Mouse (Mus musculus): ENCODE measurements around the gene Tenm2.

DNA sequence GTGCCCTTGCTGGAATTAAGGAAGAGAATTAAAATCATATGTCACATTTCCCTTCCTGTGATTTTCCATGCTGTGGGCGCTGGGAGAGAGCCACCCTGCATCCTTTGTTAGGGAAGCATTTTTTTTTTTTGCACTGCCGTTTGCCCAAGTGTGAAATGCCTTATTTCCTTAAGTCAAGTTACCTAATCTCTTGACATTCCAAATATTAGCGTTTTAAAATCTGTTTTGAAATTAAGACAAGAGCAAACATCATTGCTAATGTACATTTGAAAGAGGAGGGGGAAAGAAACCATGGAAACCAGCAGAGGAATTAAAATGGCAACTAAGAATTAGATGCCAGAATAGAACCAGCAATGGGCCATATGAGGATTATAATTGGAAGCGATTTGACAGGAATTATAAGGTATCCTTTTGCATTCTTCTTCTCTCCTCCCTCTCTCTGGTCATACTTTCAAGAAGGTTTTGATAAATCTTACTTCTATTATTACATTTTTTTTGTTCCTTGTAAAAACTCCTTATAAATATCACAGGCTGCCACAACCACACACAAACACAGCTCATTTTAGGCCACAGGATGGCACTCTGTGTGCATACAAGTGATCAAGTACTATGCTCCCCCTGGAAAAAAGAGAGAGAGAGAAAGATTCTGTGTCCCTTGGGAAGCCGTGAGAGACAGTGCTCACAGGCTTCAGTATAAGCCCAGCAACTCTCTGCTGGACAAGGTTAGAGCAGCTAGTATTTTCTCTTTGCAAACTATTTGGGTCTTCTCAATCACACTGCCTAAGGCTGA is 246.8 kb downstream of the Tenm2 start:
- TF ChIP-seq FLI1 (IDR thresholded peaks at IDR 0.05; ENCODE audit: low read length) (no peak), GATA1 (IDR thresholded peaks at IDR 0.05; ENCODE audit: borderline replicate concordance, low read length) (no peak)
